Mouse (Mus musculus) stomach, postnatal 0 days (tissue): Measurements from ENCODE around the gene Magi1.

Source experiments
- CTCF ChIP-seq: IDR thresholded peaks from 2 replicates; pipeline ENCODE4 v1.5.1; 2016; ENCODE audit warnings: antibody characterized with exemption, low read depth, mild to moderate bottlenecking, moderate library complexity
- EP300 ChIP-seq: optimal IDR thresholded peaks from 2 replicates; pipeline ENCODE3; 2016; ENCODE audit warnings: antibody characterized with exemption

- no peak for TF ChIP-seq CTCF
- no peak for TF ChIP-seq EP300
Measured at GRCm38 (mm10) chr6:93845498-93845897, 438.2 kb downstream of the Magi1 start.
